Mouse (Mus musculus): ENCODE results near the gene Exoc3l. TPM values are rescaled to one million over a fixed set of nuclear protein-coding genes. Genes with fewer than 3 reads are reported as not detected.
A peak's percentile ranks its signal among the peaks of the same experiment; 100 is the strongest.

The Exoc3l gene
- polyA plus RNA-seq, 1 experiment from 2014 or later, result 11.1 TPM

- ATAC-seq (ENCODE audit: insufficient number of reproducible peaks, insufficient read depth, low FRiP score, low TSS enrichment, low read depth), result no peak
- no peak overlapping the region for H3K4me2 ChIP-seq
- 83% methylated on average over 12 of the region's 12 CpGs for WGBS
- H3K4me3 ChIP-seq, result no peak overlapping the region
- peaks cover 25% of the 10 kb centered on the region for H3K4me1 ChIP-seq
- H3K27me3 ChIP-seq, result peaks cover 87% of the 10 kb centered on the region
- no peaks in the 10 kb centered on the region for H3K36me3 ChIP-seq
- H3K27ac ChIP-seq, result no peak overlapping the region
- H3K9me3 ChIP-seq, result no peaks in the 10 kb centered on the region
- H3K9ac ChIP-seq, result no peak overlapping the region
Measured at GRCm38 (mm10) chr8:105261326-105261980, 34.4 kb downstream of the Exoc3l start.

GRCm38 (mm10) chr8:105260371-105261099 is 35.4 kb downstream of the Exoc3l start:
- ATAC-seq (ENCODE audit: insufficient number of reproducible peaks, insufficient read depth, low FRiP score, low TSS enrichment, low read depth), result no peak
- Histone ChIP-seq H3K27me3 (peaks cover 87% of the 10 kb centered on the region), H3K4me3 (no peak overlapping the region), H3K27ac (no peak overlapping the region), H3K9me3 (no peaks in the 10 kb centered on the region), H3K4me1 (peaks cover 28% of the 10 kb centered on the region), H3K36me3 (no peaks in the 10 kb centered on the region), H3K4me2 (peak overlapping the region; percentile 68; the same call in 1 of the 2 replicates), H3K9ac (no peak overlapping the region)
- 63% methylated on average over 7 of the region's 7 CpGs for WGBS

GRCm38 (mm10) chr8:105259721-105260320 is 36.1 kb downstream of the Exoc3l start:
- peak overlapping the region; percentile 38 for H3K4me3 ChIP-seq
- no peaks in the 10 kb centered on the region for H3K36me3 ChIP-seq
- no peak overlapping the region for H3K27ac ChIP-seq
- 0 out of 2 replicates have a peak, but pooled peaks have one; percentile 11 for ATAC-seq (ENCODE audit: insufficient number of reproducible peaks, insufficient read depth, low FRiP score, low TSS enrichment, low read depth)
- 3% methylated on average over 30 of the region's 30 CpGs for WGBS
- H3K4me1 ChIP-seq, result peaks cover 30% of the 10 kb centered on the region
- H3K4me2 ChIP-seq, result peak overlapping the region; percentile 68
- H3K27me3 ChIP-seq, result peaks cover 80% of the 10 kb centered on the region
- no peaks in the 10 kb centered on the region for H3K9me3 ChIP-seq
- H3K9ac ChIP-seq, result peak overlapping the region; percentile 27

- Histone ChIP-seq H3K4me1 (peaks cover 30% of the 10 kb centered on the region), H3K9ac (peak overlapping the region; percentile 27)
Measured at GRCm38 (mm10) chr8:105258911-105259720, 36.8 kb downstream of the Exoc3l start.

GRCm38 (mm10) chr8:105257318-105258114 is 38.4 kb downstream of the Exoc3l start:
- Histone ChIP-seq H3K27me3 (peaks cover 64% of the 10 kb centered on the region), H3K9ac (no peak overlapping the region), H3K36me3 (peaks cover 11% of the 10 kb centered on the region), H3K27ac (no peak overlapping the region), H3K4me3 (no peak overlapping the region), H3K4me1 (peaks cover 39% of the 10 kb centered on the region), H3K4me2 (no peak overlapping the region), H3K9me3 (no peaks in the 10 kb centered on the region)
- 68% methylated on average over 7 of the region's 7 CpGs for WGBS
- ATAC-seq (ENCODE audit: insufficient number of reproducible peaks, insufficient read depth, low FRiP score, low TSS enrichment, low read depth), result no peak

More at GRCm38 (mm10) chr8:105258911-105259720, 36.8 kb downstream of the Exoc3l start:
- Histone ChIP-seq H3K27ac (no peak overlapping the region), H3K36me3 (no peaks in the 10 kb centered on the region), H3K4me3 (peak overlapping the region; percentile 38), H3K4me2 (peak overlapping the region; percentile 68), H3K9me3 (no peaks in the 10 kb centered on the region), H3K27me3 (peaks cover 79% of the 10 kb centered on the region)
- 0 out of 2 replicates have a peak, but pooled peaks have one; percentile 2 for ATAC-seq (ENCODE audit: insufficient number of reproducible peaks, insufficient read depth, low FRiP score, low TSS enrichment, low read depth)
- 1% methylated on average over 55 of the region's 55 CpGs for WGBS

- peak within 1 kb of the TSS; percentile 86 for H3K9ac ChIP-seq
Measured at GRCm38 (mm10) chr8:105254966-105255350, 40.9 kb downstream of the Exoc3l start, which contains the start of gene B3gnt9. TSS of gene B3gnt9 (minus strand) at chr8:105255153.

GRCm38 (mm10) chr8:105254152-105254965 is 41.5 kb downstream of the Exoc3l start:
- Histone ChIP-seq H3K36me3 (peaks cover 41% of the 10 kb centered on the region), H3K4me3 (peak overlapping the region; percentile 73), H3K9me3 (no peaks in the 10 kb centered on the region), H3K9ac (peak overlapping the region; percentile 86), H3K27me3 (peaks cover 37% of the 10 kb centered on the region), H3K4me2 (peak overlapping the region; percentile 90), H3K4me1 (peaks cover 31% of the 10 kb centered on the region), H3K27ac (peak overlapping the region; percentile 91)
- under 1% methylated on average over 73 of the region's 74 CpGs for WGBS
- ATAC-seq (ENCODE audit: insufficient number of reproducible peaks, insufficient read depth, low FRiP score, low TSS enrichment, low read depth), result peak; percentile 81

More at GRCm38 (mm10) chr8:105254966-105255350, 40.9 kb downstream of the Exoc3l start, which contains the start of gene B3gnt9:
- H3K4me3 ChIP-seq, result peak within 1 kb of the TSS; percentile 73
- peaks cover 35% of the 10 kb centered on the region for H3K36me3 ChIP-seq
- peak within 1 kb of the TSS; percentile 91 for H3K27ac ChIP-seq
- peak; percentile 80 for ATAC-seq (ENCODE audit: insufficient number of reproducible peaks, insufficient read depth, low FRiP score, low TSS enrichment, low read depth)
- H3K27me3 ChIP-seq, result peaks cover 42% of the 10 kb centered on the region
- H3K4me1 ChIP-seq, result peaks cover 37% of the 10 kb centered on the region
- WGBS, result 3% methylated on average over 14 of the region's 14 CpGs
- no peaks in the 10 kb centered on the region for H3K9me3 ChIP-seq
- peak within 1 kb of the TSS; percentile 90 for H3K4me2 ChIP-seq

- Histone ChIP-seq H3K27me3 (peaks cover 31% of the 10 kb centered on the region), H3K9ac (peak overlapping the region; percentile 86), H3K36me3 (peaks cover 47% of the 10 kb centered on the region), H3K9me3 (no peaks in the 10 kb centered on the region), H3K4me3 (peak overlapping the region; percentile 73), H3K4me2 (peak overlapping the region; percentile 90), H3K27ac (peak overlapping the region; percentile 91; the same call in 1 of the 2 replicates), H3K4me1 (peaks cover 25% of the 10 kb centered on the region)
- WGBS, result 36% methylated on average over 20 of the region's 20 CpGs
- ATAC-seq (ENCODE audit: insufficient number of reproducible peaks, insufficient read depth, low FRiP score, low TSS enrichment, low read depth), result no peak
Measured at GRCm38 (mm10) chr8:105253766-105254151, 42.1 kb downstream of the Exoc3l start.

GRCm38 (mm10) chr8:105252680-105253537 is 43.0 kb downstream of the Exoc3l start:
- H3K27ac ChIP-seq, result no peak overlapping the region
- H3K4me1 ChIP-seq, result peaks cover 20% of the 10 kb centered on the region
- peak overlapping the region; percentile 73; the same call in 1 of the 2 replicates for H3K4me3 ChIP-seq
- H3K9me3 ChIP-seq, result no peaks in the 10 kb centered on the region
- no peak for ATAC-seq (ENCODE audit: insufficient number of reproducible peaks, insufficient read depth, low FRiP score, low TSS enrichment, low read depth)
- H3K9ac ChIP-seq, result peak overlapping the region; percentile 86; the same call in 1 of the 2 replicates
- peaks cover 55% of the 10 kb centered on the region for H3K36me3 ChIP-seq
- H3K4me2 ChIP-seq, result 0 out of 2 replicates have a peak overlapping the region, but pooled peaks have one; percentile 90
- peaks cover 22% of the 10 kb centered on the region for H3K27me3 ChIP-seq
- 86% methylated on average over 10 of the region's 10 CpGs for WGBS
